Mouse (Mus musculus): Measurements from ENCODE around the gene Ccdc177. TPM values are rescaled to one million over a fixed set of nuclear protein-coding genes. Genes with fewer than 3 reads are reported as not detected.

Gene Ccdc177
- polyA plus RNA-seq, 1 experiment: not detected

DNA sequence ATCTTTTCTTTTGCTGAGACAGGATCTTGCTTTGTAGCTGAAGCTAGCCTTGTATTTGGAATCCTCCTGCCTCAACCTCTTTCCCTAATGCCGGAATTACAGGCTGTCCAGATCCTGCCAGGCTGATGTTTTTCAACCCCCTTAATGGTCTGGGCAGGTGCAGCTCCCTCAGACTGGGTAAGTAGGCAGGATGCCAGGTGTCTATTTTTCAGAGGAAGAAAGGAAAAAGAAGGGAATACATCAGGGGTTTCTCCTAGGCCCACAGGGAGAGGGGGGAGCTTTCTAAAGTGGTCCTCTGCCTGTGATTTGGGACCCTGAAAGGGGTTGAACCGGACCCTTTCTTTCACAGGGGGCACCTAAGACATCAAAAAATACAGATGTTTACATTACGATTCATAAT is 27.7 kb upstream of the Ccdc177 start:
- Histone ChIP-seq H3K4me3 (ENCODE audit: insufficient read depth, poor library complexity, severe bottlenecking) (no peak overlapping the region), H3K79me3 (ENCODE audit: low read depth) (peaks cover 23% of the 10 kb centered on the region), H3K36me3 (ENCODE audit: control insufficient read depth, insufficient read depth) (peaks cover 3% of the 10 kb centered on the region), H3ac (ENCODE audit: control insufficient read depth, insufficient read length, low read depth) (no peak overlapping the region), H3K27me3 (ENCODE audit: control insufficient read depth, insufficient read depth, insufficient read length) (no peaks in the 10 kb centered on the region), H3K79me2 (ENCODE audit: control insufficient read depth, insufficient read depth) (peaks cover 27% of the 10 kb centered on the region)
- TF ChIP-seq MAX (IDR thresholded peaks at IDR 0.05) (no peak), MYOD1 (IDR thresholded peaks at IDR 0.05; ENCODE audit: control insufficient read depth, insufficient read length, low read depth) (no peak), CTCF (IDR thresholded peaks at IDR 0.05; ENCODE audit: control insufficient read depth, insufficient read depth, insufficient read length) (no peak), USF1 (IDR thresholded peaks at IDR 0.05; ENCODE audit: low read depth) (no peak), FOSL1 (IDR thresholded peaks at IDR 0.05; ENCODE audit: insufficient read depth, low read length, poor library complexity, severe bottlenecking) (no peak), MYOG (IDR thresholded peaks at IDR 0.05; ENCODE audit: control insufficient read depth, extremely low read depth, insufficient read length) (no peak), CEBPB (IDR thresholded peaks at IDR 0.05; ENCODE audit: low read depth) (no peak)

DNA sequence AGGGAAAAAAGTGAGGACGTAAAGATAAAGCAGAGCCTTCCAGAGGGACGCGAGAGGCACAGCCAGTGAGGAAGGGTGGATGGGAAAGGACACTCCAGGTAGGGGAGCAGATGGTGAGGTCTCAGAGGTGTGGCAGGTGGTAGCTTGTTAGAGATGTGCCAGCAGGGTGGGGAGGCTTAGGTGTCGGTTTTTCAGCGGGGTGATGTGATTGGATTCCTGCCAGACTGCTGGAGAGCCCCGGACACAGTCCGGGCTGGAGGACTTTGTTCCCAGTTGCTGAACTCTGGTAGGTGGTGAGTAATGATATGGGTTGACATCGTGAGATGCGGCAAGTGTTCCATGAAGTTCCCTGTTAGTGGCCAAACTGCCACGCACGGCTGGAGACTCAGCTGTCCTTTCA is 27.1 kb upstream of the Ccdc177 start:
- no peak overlapping the region for H3ac ChIP-seq (ENCODE audit: control insufficient read depth, insufficient read length, low read depth)
- peaks cover 22% of the 10 kb centered on the region for H3K79me2 ChIP-seq (ENCODE audit: control insufficient read depth, insufficient read depth)
- no peak for TF ChIP-seq MYOG (IDR thresholded peaks at IDR 0.05; ENCODE audit: control insufficient read depth, extremely low read depth, insufficient read length)
- no peak for TF ChIP-seq CEBPB (IDR thresholded peaks at IDR 0.05; ENCODE audit: low read depth)
- no peak for TF ChIP-seq USF1 (IDR thresholded peaks at IDR 0.05; ENCODE audit: low read depth)
- no peak for TF ChIP-seq FOSL1 (IDR thresholded peaks at IDR 0.05; ENCODE audit: insufficient read depth, low read length, poor library complexity, severe bottlenecking)
- TF ChIP-seq MAX (IDR thresholded peaks at IDR 0.05): no peak
- no peak for TF ChIP-seq CTCF (IDR thresholded peaks at IDR 0.05; ENCODE audit: control insufficient read depth, insufficient read depth, insufficient read length)
- no peak for TF ChIP-seq MYOD1 (IDR thresholded peaks at IDR 0.05; ENCODE audit: control insufficient read depth, insufficient read length, low read depth)
- H3K36me3 ChIP-seq (ENCODE audit: control insufficient read depth, insufficient read depth): no peaks in the 10 kb centered on the region
- H3K4me3 ChIP-seq (ENCODE audit: insufficient read depth, poor library complexity, severe bottlenecking): no peak overlapping the region
- H3K79me3 ChIP-seq (ENCODE audit: low read depth): peaks cover 17% of the 10 kb centered on the region
- no peaks in the 10 kb centered on the region for H3K27me3 ChIP-seq (ENCODE audit: control insufficient read depth, insufficient read depth, insufficient read length)

DNA sequence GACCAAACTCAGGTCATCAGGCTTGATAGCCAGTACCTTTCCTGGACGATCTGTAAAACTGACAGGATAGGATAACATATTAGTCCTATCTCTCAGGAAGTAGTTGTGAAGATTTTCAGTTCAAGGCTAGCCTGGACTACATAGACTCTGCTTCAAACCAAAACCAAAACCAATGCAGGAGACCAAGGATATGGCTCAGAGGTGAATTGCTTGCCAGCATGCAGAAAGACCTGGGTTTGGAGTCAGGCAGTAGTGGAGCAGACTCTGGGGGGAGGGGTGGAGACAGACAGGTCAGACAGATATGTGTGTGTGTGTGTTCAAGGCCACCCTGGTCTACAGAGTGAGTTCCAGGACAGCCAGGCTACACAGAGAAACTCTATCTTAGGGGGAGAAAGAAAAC is 26.1 kb upstream of the Ccdc177 start:
- peaks cover 7% of the 10 kb centered on the region for H3K79me3 ChIP-seq (ENCODE audit: low read depth)
- peaks cover 11% of the 10 kb centered on the region for H3K79me2 ChIP-seq (ENCODE audit: control insufficient read depth, insufficient read depth)
- TF ChIP-seq CTCF (IDR thresholded peaks at IDR 0.05; ENCODE audit: control insufficient read depth, insufficient read depth, insufficient read length) (no peak), MYOG (IDR thresholded peaks at IDR 0.05; ENCODE audit: control insufficient read depth, extremely low read depth, insufficient read length) (no peak), FOSL1 (IDR thresholded peaks at IDR 0.05; ENCODE audit: insufficient read depth, low read length, poor library complexity, severe bottlenecking) (no peak), MYOD1 (IDR thresholded peaks at IDR 0.05; ENCODE audit: control insufficient read depth, insufficient read length, low read depth) (no peak), MAX (IDR thresholded peaks at IDR 0.05) (no peak), CEBPB (IDR thresholded peaks at IDR 0.05; ENCODE audit: low read depth) (no peak), USF1 (IDR thresholded peaks at IDR 0.05; ENCODE audit: low read depth) (no peak)
- H3K36me3 ChIP-seq (ENCODE audit: control insufficient read depth, insufficient read depth): no peaks in the 10 kb centered on the region
- H3K27me3 ChIP-seq (ENCODE audit: control insufficient read depth, insufficient read depth, insufficient read length): no peaks in the 10 kb centered on the region
- H3ac ChIP-seq (ENCODE audit: control insufficient read depth, insufficient read length, low read depth): no peak overlapping the region
- H3K4me3 ChIP-seq (ENCODE audit: insufficient read depth, poor library complexity, severe bottlenecking): no peak overlapping the region

DNA sequence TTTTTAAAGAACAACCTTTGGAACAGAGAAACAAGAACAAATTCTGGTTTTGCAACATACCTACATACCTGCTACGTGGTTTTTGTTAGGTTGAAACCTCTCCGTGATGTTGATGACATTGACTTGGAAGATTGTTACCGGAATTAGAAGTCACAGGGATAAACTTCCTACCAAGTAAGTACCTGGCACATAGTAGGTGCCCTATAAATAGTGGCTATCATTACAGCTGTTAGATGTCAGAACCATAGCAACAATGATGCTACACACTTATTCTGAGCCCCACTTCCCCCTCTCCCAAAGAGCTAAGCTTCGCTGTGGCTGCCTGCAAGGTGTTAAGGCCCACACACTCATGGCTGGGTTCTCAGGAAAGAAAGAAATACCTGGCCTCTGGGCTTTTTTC is 25.1 kb upstream of the Ccdc177 start:
- no peaks in the 10 kb centered on the region for H3K79me3 ChIP-seq (ENCODE audit: low read depth)
- TF ChIP-seq CEBPB (IDR thresholded peaks at IDR 0.05; ENCODE audit: low read depth) (no peak), MYOD1 (IDR thresholded peaks at IDR 0.05; ENCODE audit: control insufficient read depth, insufficient read length, low read depth) (no peak), FOSL1 (IDR thresholded peaks at IDR 0.05; ENCODE audit: insufficient read depth, low read length, poor library complexity, severe bottlenecking) (no peak), MAX (IDR thresholded peaks at IDR 0.05) (no peak), MYOG (IDR thresholded peaks at IDR 0.05; ENCODE audit: control insufficient read depth, extremely low read depth, insufficient read length) (no peak), CTCF (IDR thresholded peaks at IDR 0.05; ENCODE audit: control insufficient read depth, insufficient read depth, insufficient read length) (no peak), USF1 (IDR thresholded peaks at IDR 0.05; ENCODE audit: low read depth) (no peak)

DNA sequence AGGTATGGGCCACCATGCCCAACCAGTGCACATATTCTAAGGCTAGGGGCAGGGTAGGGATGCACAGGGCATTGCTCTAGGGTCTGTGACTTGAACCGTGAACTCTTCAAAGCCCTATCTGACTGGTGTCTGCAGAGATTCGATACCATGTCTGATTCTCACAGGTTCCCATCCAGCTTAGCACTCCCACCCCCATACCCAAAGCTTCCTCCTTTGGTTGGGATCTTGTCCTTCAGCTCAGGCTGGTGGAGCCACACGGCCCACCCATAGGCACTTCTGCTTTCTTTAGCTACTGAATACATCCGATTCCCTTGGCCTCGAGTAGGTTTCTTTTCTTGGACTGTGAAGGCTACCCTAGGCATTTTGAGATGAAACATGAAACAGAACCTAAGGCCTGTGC is 24.5 kb upstream of the Ccdc177 start:
- no peak overlapping the region for H3K4me3 ChIP-seq (ENCODE audit: insufficient read depth, poor library complexity, severe bottlenecking)
- H3ac ChIP-seq (ENCODE audit: control insufficient read depth, insufficient read length, low read depth): no peak overlapping the region
- H3K27me3 ChIP-seq (ENCODE audit: control insufficient read depth, insufficient read depth, insufficient read length): no peaks in the 10 kb centered on the region
- no peaks in the 10 kb centered on the region for H3K36me3 ChIP-seq (ENCODE audit: control insufficient read depth, insufficient read depth)
- no peaks in the 10 kb centered on the region for H3K79me3 ChIP-seq (ENCODE audit: low read depth)
- H3K79me2 ChIP-seq (ENCODE audit: control insufficient read depth, insufficient read depth): no peaks in the 10 kb centered on the region
- TF ChIP-seq MYOD1 (IDR thresholded peaks at IDR 0.05; ENCODE audit: control insufficient read depth, insufficient read length, low read depth): no peak
- TF ChIP-seq CTCF (IDR thresholded peaks at IDR 0.05; ENCODE audit: control insufficient read depth, insufficient read depth, insufficient read length): no peak
- TF ChIP-seq USF1 (IDR thresholded peaks at IDR 0.05; ENCODE audit: low read depth): no peak
- TF ChIP-seq MAX (IDR thresholded peaks at IDR 0.05): no peak
- TF ChIP-seq FOSL1 (IDR thresholded peaks at IDR 0.05; ENCODE audit: insufficient read depth, low read length, poor library complexity, severe bottlenecking): no peak
- no peak for TF ChIP-seq MYOG (IDR thresholded peaks at IDR 0.05; ENCODE audit: control insufficient read depth, extremely low read depth, insufficient read length)
- TF ChIP-seq CEBPB (IDR thresholded peaks at IDR 0.05; ENCODE audit: low read depth): no peak

More for the DNA sequence above, 25.1 kb upstream of the Ccdc177 start:
- Histone ChIP-seq H3K4me3 (ENCODE audit: insufficient read depth, poor library complexity, severe bottlenecking) (no peak overlapping the region), H3K27me3 (ENCODE audit: control insufficient read depth, insufficient read depth, insufficient read length) (no peaks in the 10 kb centered on the region), H3ac (ENCODE audit: control insufficient read depth, insufficient read length, low read depth) (no peak overlapping the region), H3K36me3 (ENCODE audit: control insufficient read depth, insufficient read depth) (no peaks in the 10 kb centered on the region), H3K79me2 (ENCODE audit: control insufficient read depth, insufficient read depth) (peaks cover 1% of the 10 kb centered on the region)

DNA sequence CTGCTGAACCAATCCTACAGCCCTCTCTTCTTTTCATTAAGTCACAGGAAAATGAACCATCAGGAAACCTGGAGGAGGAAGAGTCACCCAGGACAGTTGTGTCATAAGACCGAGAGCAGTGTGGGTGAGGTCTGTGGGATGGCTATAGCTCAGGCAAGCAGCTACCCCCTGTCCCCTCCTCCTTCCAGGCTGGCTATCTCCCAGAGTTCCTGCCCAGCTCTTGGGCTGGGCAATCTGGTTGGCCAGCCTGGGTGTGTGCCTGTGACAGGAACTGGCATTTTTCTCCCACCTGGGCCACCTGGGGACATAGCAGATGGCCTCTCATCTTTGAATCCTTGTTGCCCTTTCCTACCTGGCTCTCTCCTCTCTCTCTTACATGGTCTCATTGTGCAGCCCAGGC is 23.4 kb upstream of the Ccdc177 start:
- H3K36me3 ChIP-seq (ENCODE audit: control insufficient read depth, insufficient read depth): no peaks in the 10 kb centered on the region
- no peaks in the 10 kb centered on the region for H3K79me2 ChIP-seq (ENCODE audit: control insufficient read depth, insufficient read depth)
- no peaks in the 10 kb centered on the region for H3K79me3 ChIP-seq (ENCODE audit: low read depth)
- TF ChIP-seq MAX (IDR thresholded peaks at IDR 0.05) (no peak), FOSL1 (IDR thresholded peaks at IDR 0.05; ENCODE audit: insufficient read depth, low read length, poor library complexity, severe bottlenecking) (no peak), CEBPB (IDR thresholded peaks at IDR 0.05; ENCODE audit: low read depth) (no peak), MYOG (IDR thresholded peaks at IDR 0.05; ENCODE audit: control insufficient read depth, extremely low read depth, insufficient read length) (no peak), USF1 (IDR thresholded peaks at IDR 0.05; ENCODE audit: low read depth) (no peak), MYOD1 (IDR thresholded peaks at IDR 0.05; ENCODE audit: control insufficient read depth, insufficient read length, low read depth) (no peak), CTCF (IDR thresholded peaks at IDR 0.05; ENCODE audit: control insufficient read depth, insufficient read depth, insufficient read length) (no peak)
- no peak overlapping the region for H3ac ChIP-seq (ENCODE audit: control insufficient read depth, insufficient read length, low read depth)
- no peaks in the 10 kb centered on the region for H3K27me3 ChIP-seq (ENCODE audit: control insufficient read depth, insufficient read depth, insufficient read length)
- H3K4me3 ChIP-seq (ENCODE audit: insufficient read depth, poor library complexity, severe bottlenecking): no peak overlapping the region
